Comparison of ENCODE assay signal across 8 mouse cellular contexts in genomic region chr10:29361464-29362196, GRCm38 (mm10). TPM values are rescaled to one million over a fixed set of nuclear protein-coding genes. Genes with fewer than 3 reads are reported as not detected.
A peak's percentile ranks its signal among the peaks of the same experiment; 100 is the strongest.
DNase-seq lines count a peak whose midpoint lies in the region; ATAC-seq and TF ChIP-seq lines count a peak whose summit lies in the region.

No protein-coding gene starts in this region.

- H3K9me3 ChIP-seq in erythroblast, embryonic 14.5 days (ENCODE audit: control insufficient read depth, low read length): no peaks in the 10 kb centered on the region
- H3K9me3 ChIP-seq in heart, embryonic 12.5 days (replicated peaks): no peaks in the 10 kb centered on the region
- no peaks in the 10 kb centered on the region for H3K9me3 ChIP-seq in kidney, postnatal 0 days (replicated peaks; ENCODE audit: low read length)

- DNase-seq in CD4-positive, CD25-positive, alpha-beta regulatory T cell, adult 2 months (ENCODE audit: low read depth, low spot score): peak; percentile 91
- DNase-seq in brain, embryonic 18.5 days (ENCODE audit: low read depth, low spot score): peak; percentile 68
- peak; percentile 87 for DNase-seq in kidney, postnatal 0 days (ENCODE audit: low spot score)
- DNase-seq in liver, adult 2 months (ENCODE audit: extremely low read depth, low read depth, low spot score): peak; percentile 42
- peak; percentile 83 to 87 for DNase-seq in spleen, postnatal 36 days (ENCODE audit: low spot score in 2 of 2)

- H3K4me3 ChIP-seq in erythroblast, embryonic 14.5 days (replicated peaks): peak overlapping the region; percentile 93
- peak overlapping the region; percentile 98 for H3K4me3 ChIP-seq in heart, embryonic 12.5 days
- peak overlapping the region; percentile 83 for H3K4me3 ChIP-seq in kidney, postnatal 0 days (replicated peaks; ENCODE audit: low read depth, low read length)
- H3K4me3 ChIP-seq in liver, adult 2 months (ENCODE audit: insufficient read depth, low read depth, low read length): peak overlapping the region; percentile 98

- TF ChIP-seq CTCF in kidney, postnatal 0 days (IDR thresholded peaks at IDR 0.05; ENCODE audit: low read depth): no peak
- no peak for TF ChIP-seq CTCF in liver, adult 2 months (IDR thresholded peaks at IDR 0.05; ENCODE audit: low read depth, low read length)

- peaks cover 17% of the 10 kb centered on the region for H3K4me1 ChIP-seq in erythroblast, embryonic 14.5 days (ENCODE audit: control insufficient read depth)
- peaks cover 9% of the 10 kb centered on the region for H3K4me1 ChIP-seq in heart, embryonic 12.5 days (replicated peaks)
- H3K4me1 ChIP-seq in kidney, postnatal 0 days (replicated peaks; ENCODE audit: insufficient read depth, low read length): 0 out of 2 replicates have a peak, but pooled peaks cover 5% of the 10 kb centered on the region
- H3K4me1 ChIP-seq in liver, adult 2 months (ENCODE audit: control insufficient read depth, insufficient read depth, low read length): peaks cover 14% of the 10 kb centered on the region; the same call in 1 of the 2 replicates

- TF ChIP-seq POLR2A in liver, adult 2 months (IDR thresholded peaks at IDR 0.05; ENCODE audit: extremely low read depth, insufficient read depth, low read length): peak; percentile 76; the same call in 1 of the 2 replicates

- H3K27ac ChIP-seq in heart, embryonic 12.5 days (ENCODE audit: poor library complexity, severe bottlenecking): peak overlapping the region; percentile 98
- H3K27ac ChIP-seq in kidney, postnatal 0 days: peak overlapping the region; percentile 99
- peak overlapping the region; percentile 93 for H3K27ac ChIP-seq in liver, adult 2 months (replicated peaks; ENCODE audit: insufficient read depth, low read depth, low read length)

- H3K4me2 ChIP-seq in heart, embryonic 12.5 days: peak overlapping the region; percentile 72
- peak overlapping the region; percentile 82 for H3K4me2 ChIP-seq in kidney, postnatal 0 days (ENCODE audit: low read length)

- H3K36me3 ChIP-seq in erythroblast, embryonic 14.5 days (ENCODE audit: control insufficient read depth): peaks cover 7% of the 10 kb centered on the region
- no peaks in the 10 kb centered on the region for H3K36me3 ChIP-seq in heart, embryonic 12.5 days
- no peaks in the 10 kb centered on the region for H3K36me3 ChIP-seq in kidney, postnatal 0 days (ENCODE audit: insufficient read depth, low read length)
- H3K36me3 ChIP-seq in liver, adult 2 months (ENCODE audit: control insufficient read depth, insufficient read depth, low read length): no peaks in the 10 kb centered on the region

- H3K9ac ChIP-seq in heart, embryonic 12.5 days: peak overlapping the region; percentile 99
- peak overlapping the region; percentile 99 for H3K9ac ChIP-seq in kidney, postnatal 0 days (ENCODE audit: low read depth, low read length)
- peak overlapping the region; percentile 99 for H3K9ac ChIP-seq in liver, adult 2 months (ENCODE audit: low read depth, low read length)

- H3K27me3 ChIP-seq in erythroblast, embryonic 14.5 days (ENCODE audit: control insufficient read depth): no peaks in the 10 kb centered on the region
- no peaks in the 10 kb centered on the region for H3K27me3 ChIP-seq in heart, embryonic 12.5 days (replicated peaks)
- no peaks in the 10 kb centered on the region for H3K27me3 ChIP-seq in kidney, postnatal 0 days (ENCODE audit: insufficient read depth, low read length)
- H3K27me3 ChIP-seq in liver, adult 2 months (ENCODE audit: control insufficient read depth, insufficient read depth, low read length): no peaks in the 10 kb centered on the region

- peaks cover 9% of the 10 kb centered on the region; the same call in 1 of the 2 replicates for H3K79me2 ChIP-seq in liver, adult 2 months (ENCODE audit: control insufficient read depth, insufficient read depth, low read length)

- under 1% methylated on average over 100 of the region's 100 CpGs for WGBS in heart, embryonic 12.5 days
- WGBS in kidney, postnatal 0 days: under 1% methylated on average over 50 of the region's 100 CpGs
- under 1% methylated on average over 72 of the region's 100 CpGs for whole genome bisulfite sequencing in liver, adult 2 months

- peak; percentile 97 for ATAC-seq in heart, embryonic 12.5 days (ENCODE audit: insufficient number of reproducible peaks, low FRiP score)
- ATAC-seq in kidney, postnatal 0 days (replicated peaks; ENCODE audit: low FRiP score, low read depth): peak; percentile 98
- ATAC-seq in monocyte, adult 5-6 weeks (replicated peaks; ENCODE audit: insufficient number of reproducible peaks, low FRiP score, low TSS enrichment, poor library complexity, severe bottlenecking): peak; percentile 68

RNA-seq across cellular contexts. Expression of gene Rnf146, which starts 0.6 kb away (rescaled TPM):
- polyA plus RNA-seq in erythroblast, embryonic 14.5 days (2012): 0.28 and 0.37 TPM in 2 replicates
- 36.4 and 36.9 TPM in 2 replicates for polyA plus RNA-seq in heart, embryonic 12.5 days (2016; fragmentation: Nextera tagmentation; extraction: Ambion mirVana)
- 43.4 and 43.9 TPM in 2 replicates for polyA plus RNA-seq in kidney, postnatal 0 days (2015; fragmentation: Nextera tagmentation; extraction: Ambion mirVana)
- total RNA-seq in liver, adult 2 months (2014; rRNA removed): 27.8 and 30.1 TPM in 2 replicates
- 11.2 and 12.9 TPM in 2 replicates for polyA plus RNA-seq in liver, adult 2 months (2012; rRNA removed)
- total RNA-seq in monocyte, adult 5-6 weeks (2017): 99.8 to 109 TPM (median 101 TPM) in 3 replicates

RNA-seq across cellular contexts. Expression of gene Echdc1, which starts 48.7 kb away (rescaled TPM):
- polyA plus RNA-seq in erythroblast, embryonic 14.5 days (2012): 0.13 and 0.29 TPM in 2 replicates
- 27.2 and 28.5 TPM in 2 replicates for polyA plus RNA-seq in heart, embryonic 12.5 days (2016; fragmentation: Nextera tagmentation; extraction: Ambion mirVana)
- polyA plus RNA-seq in kidney, postnatal 0 days (2015; fragmentation: Nextera tagmentation; extraction: Ambion mirVana): 33.4 and 36.3 TPM in 2 replicates
- total RNA-seq in liver, adult 2 months (2014; rRNA removed): 65.2 and 100 TPM in 2 replicates
- 12.4 and 17.9 TPM in 2 replicates for polyA plus RNA-seq in liver, adult 2 months (2012; rRNA removed)
- total RNA-seq in monocyte, adult 5-6 weeks (2017): 5.8 to 13.7 TPM (median 11.4 TPM) in 3 replicates

Comparison
In these comparisons a context has a peak if more than half of its experiments do, and no peak if none do; other contexts are left out.
1. Peak in every context shown above with its lines: DNase-seq, ATAC-seq, H3K4me3 ChIP-seq and H3K27ac ChIP-seq.
2. RNA of gene Echdc1, which starts 48.7 kb away (polyA plus RNA-seq): 33.4 to 36.3 TPM in kidney, postnatal 0 days, 27.2 to 28.5 TPM in heart, embryonic 12.5 days and 12.4 to 17.9 TPM in liver, adult 2 months; 0.13 to 0.29 TPM in erythroblast, embryonic 14.5 days; every median in the first group is over 10 times any median in the second.